Mouse (Mus musculus): ENCODE measurements around the gene 4930442H23Rik. TPM values are rescaled to one million over a fixed set of nuclear protein-coding genes. Genes with fewer than 3 reads are reported as not detected.

The 4930442H23Rik gene
- total RNA-seq, 2 experiments from 2014 or later = not detected

GRCm38 (mm10) chr10:81154736-81155135 lies 28.9 kb downstream of the 4930442H23Rik start:
- intact Hi-C loops (cut with DNase I) = no loop called here
- no peak for DNase-seq

GRCm38 (mm10) chr10:81154313-81154712 lies 29.3 kb downstream of the 4930442H23Rik start:
- DNase-seq = no peak

DNA sequence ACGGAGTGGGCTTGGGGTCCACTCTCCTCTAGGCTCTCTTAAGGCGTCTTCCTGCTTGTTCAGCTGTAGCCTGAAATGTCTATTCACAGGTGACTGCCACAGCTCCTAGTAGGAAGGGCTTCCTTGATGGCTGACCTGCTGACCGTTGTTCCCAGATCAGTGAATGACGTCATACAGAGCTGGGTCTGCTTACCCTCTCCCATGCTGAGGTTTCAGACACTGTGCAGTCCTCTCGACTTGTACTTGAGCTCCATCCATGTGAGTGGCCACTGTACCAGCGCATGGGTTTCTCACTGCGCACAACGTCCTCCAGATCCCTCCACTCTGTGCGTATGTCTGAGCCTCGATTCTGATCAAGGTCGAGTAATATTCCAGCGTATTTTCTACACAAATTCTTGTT lies 31.0 kb downstream of the 4930442H23Rik start:
- no peak for DNase-seq
- intact Hi-C loops (cut with DNase I) = no loop called here

More at GRCm38 (mm10) chr10:81154313-81154712, 29.3 kb downstream of the 4930442H23Rik start:
- intact Hi-C loops (cut with DNase I) = no loop called here

DNA sequence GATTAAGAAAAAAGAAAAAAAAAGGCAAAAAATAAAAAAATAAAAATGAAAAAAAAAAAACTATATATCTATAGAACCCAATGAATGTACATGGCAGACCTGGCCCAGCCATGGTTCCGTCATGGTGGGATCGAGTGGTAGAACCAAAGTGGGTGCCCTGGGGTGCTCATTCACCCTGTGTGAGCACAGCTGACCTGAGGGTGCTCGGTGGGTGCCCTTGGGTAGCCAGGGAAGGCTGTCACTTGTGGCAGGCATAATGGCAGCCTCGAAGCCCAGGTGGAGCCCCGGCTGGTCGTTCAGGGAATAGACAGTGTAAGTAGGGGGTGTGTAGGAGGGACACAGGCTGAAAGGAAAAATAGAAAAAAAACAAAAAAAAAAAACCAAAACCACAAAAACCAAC lies 32.4 kb downstream of the 4930442H23Rik start:
- DNase-seq = no peak
- intact Hi-C loops (cut with DNase I) = no loop called here

- no peak for DNase-seq
- intact Hi-C loops (cut with DNase I) = loop anchor here (2.0 kb wide), 1 partner anchor 17 kb away; no protein-coding TSS in a partner anchor
Observed at GRCm38 (mm10) chr10:81146296-81146695, 37.4 kb downstream of the 4930442H23Rik start.

GRCm38 (mm10) chr10:81145778-81146177 lies 37.9 kb downstream of the 4930442H23Rik start:
- DNase-seq = no peak
- intact Hi-C loops (cut with DNase I) = loop anchor here (2.0 kb wide), 1 partner anchor 17 kb away; no protein-coding TSS in a partner anchor

- intact Hi-C loops (cut with DNase I) = no loop called here
- no peak for DNase-seq
Observed at GRCm38 (mm10) chr10:81145307-81145706, 38.3 kb downstream of the 4930442H23Rik start.

GRCm38 (mm10) chr10:81144667-81145066 lies 39.0 kb downstream of the 4930442H23Rik start:
- DNase-seq = peak; percentile 66 to 71
- intact Hi-C loops (cut with DNase I) = no loop called here

DNA sequence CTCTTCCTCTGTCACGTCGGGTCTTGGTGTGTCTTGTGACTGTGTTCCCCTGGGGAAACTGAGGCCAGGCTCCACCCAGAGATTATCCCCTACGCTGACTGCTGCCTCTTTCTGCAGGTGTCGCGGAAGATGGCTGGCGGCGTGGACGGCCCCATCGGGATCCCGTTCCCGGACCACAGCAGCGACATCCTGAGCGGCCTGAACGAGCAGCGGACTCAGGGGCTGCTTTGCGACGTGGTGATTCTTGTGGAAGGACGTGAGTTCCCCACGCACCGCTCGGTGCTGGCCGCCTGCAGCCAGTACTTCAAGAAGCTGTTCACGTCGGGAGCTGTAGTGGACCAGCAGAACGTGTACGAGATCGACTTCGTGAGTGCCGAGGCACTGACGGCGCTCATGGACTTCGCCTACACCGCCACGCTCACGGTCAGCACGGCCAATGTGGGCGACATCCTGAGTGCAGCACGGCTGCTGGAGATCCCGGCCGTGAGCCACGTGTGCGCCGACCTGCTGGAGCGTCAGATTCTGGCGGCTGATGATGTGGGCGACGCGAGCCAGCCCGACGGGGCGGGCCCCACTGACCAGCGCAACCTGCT lies 39.7 kb downstream of the 4930442H23Rik start:
- intact Hi-C loops (cut with DNase I) = no loop called here
- DNase-seq = no peak

- intact Hi-C loops (cut with DNase I) = no loop called here
- no peak for DNase-seq
Observed at GRCm38 (mm10) chr10:81143157-81143633, 40.5 kb downstream of the 4930442H23Rik start.

DNA sequence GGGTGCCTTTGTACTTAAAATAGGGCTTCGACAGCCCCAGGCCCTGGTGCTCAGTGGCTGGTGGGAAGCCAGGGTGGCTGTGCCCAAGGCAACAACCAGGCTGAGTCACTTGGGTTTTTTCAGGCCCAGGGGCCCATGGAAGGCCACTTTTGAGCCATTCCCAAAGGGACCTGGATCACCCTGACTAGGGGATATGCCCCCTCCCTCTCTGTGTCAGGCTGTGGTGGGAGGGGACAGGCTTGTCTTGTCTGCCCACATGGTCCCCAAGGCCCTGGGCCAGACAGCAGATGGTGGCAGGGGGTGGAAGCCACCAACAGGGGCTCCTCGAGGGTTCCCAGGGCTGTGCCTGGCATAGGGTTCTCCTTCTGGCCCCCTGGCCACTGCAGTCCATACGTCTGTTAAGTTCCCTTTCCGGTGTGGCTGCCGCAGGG lies 41.1 kb downstream of the 4930442H23Rik start:
- intact Hi-C loops (cut with DNase I) = no loop called here
- no peak for DNase-seq

- intact Hi-C loops (cut with DNase I) = no loop called here
Observed at GRCm38 (mm10) chr10:81141455-81142210, 42.0 kb downstream of the 4930442H23Rik start.

DNA sequence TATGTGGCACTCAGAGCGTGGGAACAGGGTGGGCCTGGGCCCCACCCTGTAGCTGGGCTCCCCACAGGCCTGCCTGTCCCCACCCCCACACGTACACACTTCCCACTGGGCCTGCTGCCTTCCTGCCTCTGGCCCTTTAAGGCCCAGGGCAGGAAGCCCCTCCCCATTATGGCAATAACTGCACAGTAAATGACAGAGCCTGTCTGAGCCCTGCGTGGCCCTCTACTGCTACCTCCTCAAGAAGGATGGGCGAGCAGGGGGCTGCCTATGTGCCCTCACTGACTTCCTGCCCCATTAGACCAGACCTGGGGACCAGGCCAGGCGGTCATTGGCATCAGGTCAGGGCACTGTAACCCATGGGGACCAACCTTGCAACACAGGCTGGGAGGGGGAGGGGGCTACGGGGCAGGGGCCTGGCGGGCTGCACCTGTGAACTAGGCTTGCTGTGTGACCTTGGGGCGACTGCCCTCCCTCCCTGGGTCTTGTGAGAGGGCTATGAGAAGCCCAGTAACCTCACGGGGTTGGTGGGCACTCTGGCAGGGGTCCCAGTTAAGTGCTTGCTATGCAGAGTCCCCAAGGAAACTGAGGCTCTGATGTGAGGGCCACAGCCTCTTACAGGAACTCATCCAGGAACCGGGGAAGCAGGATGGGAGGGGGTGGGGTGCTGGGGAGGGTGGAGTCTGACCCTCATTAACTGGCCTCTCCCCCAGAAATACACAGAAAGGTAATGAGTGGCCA lies 42.8 kb downstream of the 4930442H23Rik start:
- peak in 1 of 2 experiments; percentile 63 for DNase-seq
- intact Hi-C loops (cut with DNase I) = no loop called here

More at GRCm38 (mm10) chr10:81141455-81142210, 42.0 kb downstream of the 4930442H23Rik start:
- no peak for DNase-seq

DNA sequence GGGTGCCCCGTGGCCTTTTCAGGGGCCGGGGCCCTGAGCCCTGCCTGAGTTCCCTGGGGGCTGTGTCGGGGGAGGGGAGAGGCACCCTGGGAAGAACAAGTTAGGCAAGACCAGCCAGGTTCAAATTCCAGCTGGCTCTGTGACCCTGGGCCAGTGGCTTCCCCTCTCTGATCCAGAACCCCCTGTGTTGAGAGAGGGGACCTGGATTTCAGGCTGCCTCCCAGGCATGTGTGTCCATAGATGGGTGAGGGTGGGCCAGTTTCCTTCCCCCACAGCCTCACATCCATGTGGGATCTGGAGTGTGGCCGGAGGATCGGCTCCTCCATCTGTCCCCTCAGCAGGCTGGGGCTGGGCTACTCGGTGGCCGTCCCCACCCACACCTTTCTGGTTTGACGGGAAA lies 43.6 kb downstream of the 4930442H23Rik start:
- DNase-seq = no peak
- intact Hi-C loops (cut with DNase I) = no loop called here

DNA sequence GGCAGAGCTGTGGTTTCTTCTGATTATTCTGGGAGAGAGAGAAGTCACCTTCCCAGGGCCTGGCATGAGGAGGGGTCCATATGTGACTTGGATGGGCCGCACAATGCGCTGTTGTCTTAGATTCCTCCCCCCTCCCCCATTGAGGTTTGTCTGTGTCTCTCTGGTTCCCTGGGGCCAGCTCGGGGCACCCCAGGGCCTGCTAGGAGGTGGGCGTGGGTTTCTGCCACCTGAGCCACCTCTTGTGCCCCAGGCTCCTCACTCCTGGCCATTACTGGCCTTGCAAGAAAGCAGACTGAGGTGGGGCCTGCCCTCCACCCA lies 44.2 kb downstream of the 4930442H23Rik start:
- intact Hi-C loops (cut with DNase I) = loop anchor here (2.0 kb wide), 1 partner anchor 27 kb away; the partner anchor contains the start of gene Pias4

DNA sequence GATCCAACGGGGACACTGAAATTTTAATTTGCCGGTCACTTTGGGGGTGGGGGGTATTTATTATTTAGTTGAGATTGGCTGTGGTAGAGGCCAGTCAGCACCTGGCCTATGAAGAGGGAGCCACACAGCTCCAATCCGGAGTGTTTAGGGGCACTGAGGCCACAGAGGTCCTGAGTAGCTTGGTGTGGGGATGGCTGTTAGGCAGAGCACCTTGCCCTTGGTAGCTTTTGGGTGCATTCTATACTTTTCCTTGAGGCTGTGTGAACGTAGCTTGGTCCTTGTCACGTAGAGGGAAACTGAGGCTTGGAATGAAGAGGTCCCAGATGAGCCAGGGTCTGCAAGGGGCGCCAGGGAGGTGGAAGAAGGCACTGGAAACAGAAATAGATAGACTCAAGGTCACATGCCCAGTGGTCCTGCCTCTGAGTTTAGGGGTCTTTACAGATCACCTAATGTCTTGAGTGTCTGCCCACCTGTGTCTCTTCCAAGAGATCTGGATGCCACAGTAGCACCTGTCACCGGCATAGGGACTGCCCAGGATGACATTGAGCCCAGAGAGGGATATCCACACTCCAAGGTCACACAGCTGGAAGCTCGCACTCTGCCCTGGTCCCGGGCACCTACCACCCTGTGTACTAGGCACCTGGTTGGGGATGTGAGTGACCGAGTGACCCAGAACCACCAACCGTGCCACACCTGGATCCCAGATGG lies 44.7 kb downstream of the 4930442H23Rik start:
- intact Hi-C loops (cut with DNase I) = loop anchor here (2.0 kb wide), 1 partner anchor 28 kb away; the partner anchor contains the start of gene Pias4

More for the DNA sequence above, 44.2 kb downstream of the 4930442H23Rik start:
- DNase-seq = no peak

GRCm38 (mm10) chr10:81138131-81138782 lies 45.4 kb downstream of the 4930442H23Rik start:
- intact Hi-C loops (cut with DNase I) = loop anchor here (2.0 kb wide), 1 partner anchor 29 kb away; the partner anchor contains the start of gene Pias4
- peak; percentile 54 to 65 for DNase-seq

More for the DNA sequence above, 44.7 kb downstream of the 4930442H23Rik start:
- no peak for DNase-seq

DNA sequence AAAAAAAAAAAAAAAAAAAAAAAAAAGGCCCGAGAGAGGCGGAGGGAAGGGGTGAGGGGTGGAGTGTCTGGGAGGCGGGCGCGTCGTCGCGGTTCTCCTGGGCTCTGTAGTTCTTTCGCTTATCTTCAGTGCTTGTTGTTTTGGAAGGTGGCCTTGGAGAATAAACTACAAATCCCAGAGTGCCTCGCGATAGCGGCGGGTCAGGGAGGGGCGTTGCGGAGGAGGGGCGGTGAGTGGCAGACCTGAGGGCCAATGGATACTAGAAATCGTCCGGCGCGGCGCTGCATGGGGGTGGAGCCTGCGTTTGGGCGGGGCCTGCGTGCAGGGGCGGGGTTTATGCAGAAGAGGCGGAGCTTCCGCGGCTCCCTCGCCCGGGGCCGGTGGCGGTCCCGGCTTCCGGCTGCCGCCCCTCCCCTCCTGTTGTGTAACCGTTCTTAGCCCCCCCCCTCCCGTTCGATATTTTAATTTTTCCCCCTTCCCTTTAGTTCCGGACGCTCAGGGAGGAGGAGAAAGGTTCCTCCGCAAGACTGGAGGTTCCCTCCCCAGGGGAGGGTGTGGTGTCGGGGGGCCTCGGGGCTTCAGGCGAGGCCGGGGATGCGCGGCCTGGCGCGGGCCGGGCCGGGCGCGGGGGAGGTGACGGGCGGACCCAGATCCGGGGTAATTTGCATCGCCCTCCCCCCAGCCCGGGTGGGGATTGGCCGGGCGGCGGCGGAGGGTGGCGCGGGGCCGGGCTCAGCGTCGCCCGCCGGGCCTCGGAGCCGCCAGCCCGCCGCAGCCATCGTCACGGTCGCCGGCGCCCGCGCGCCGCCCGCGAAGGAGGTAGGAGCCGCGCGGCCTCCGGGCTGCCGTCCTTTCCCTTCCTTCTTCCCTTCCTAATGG lies 46.2 kb downstream of the 4930442H23Rik start:
- peak; percentile 99 to 100 for DNase-seq
- intact Hi-C loops (cut with DNase I) = loop anchor here (2.0 kb wide), 1 partner anchor 29 kb away; the partner anchor contains the start of gene Pias4

All from heart, postnatal 14 days (tissue).